Mouse (Mus musculus) urinary bladder, postnatal 14 days (tissue): ENCODE data around the gene Kcnh7.
"Not testable (repeated sequence)": the region's sequence is repeated elsewhere in the genome, so short reads cannot be mapped to it uniquely, and the experiment has no call there.

ENCODE experiments used
- DNase-seq: peaks from one replicate; pipeline ENCODE4 v3.0.0; 2021; ENCODE audit warnings: low spot score

The Kcnh7 gene

DNA sequence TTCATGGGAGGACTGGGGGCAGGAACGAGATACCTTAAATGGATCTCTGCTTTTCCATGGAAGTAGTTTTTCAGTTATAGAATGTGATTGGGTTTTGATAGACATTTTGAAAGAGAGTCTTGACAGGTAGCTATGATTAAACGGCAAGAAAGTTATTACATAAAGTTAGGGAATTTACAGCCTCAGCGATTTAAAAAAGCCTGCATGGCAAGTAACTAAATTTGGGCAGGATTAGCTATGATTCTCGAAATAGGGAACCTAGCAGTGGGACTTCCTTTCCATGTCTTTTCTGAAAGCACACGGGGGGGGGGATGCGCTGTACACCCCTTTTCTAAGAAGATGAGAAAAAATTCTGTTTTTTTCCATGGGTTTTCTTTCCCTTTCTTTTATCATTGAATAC, 466.8 kb downstream of the Kcnh7 start:
- DNase-seq = no peak

DNA sequence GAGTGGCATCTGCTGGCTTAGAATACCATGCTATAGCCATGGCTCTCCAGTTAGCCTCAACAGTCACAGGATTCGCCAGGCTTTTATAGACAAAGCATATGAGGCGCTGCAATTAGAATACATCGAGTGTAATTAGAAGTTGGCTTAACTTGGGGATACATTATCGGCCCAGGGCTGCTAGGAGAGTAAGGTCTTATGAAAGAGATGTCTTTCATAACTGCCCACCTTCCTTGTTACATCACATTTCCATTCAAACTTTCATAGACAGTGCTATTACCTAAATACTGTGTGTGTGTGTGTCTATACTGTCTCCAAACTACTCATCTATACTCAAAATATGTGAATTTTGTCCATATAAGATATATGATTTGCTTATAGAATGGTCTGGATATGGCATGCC, 468.8 kb downstream of the Kcnh7 start:
- DNase-seq = no peak

DNA sequence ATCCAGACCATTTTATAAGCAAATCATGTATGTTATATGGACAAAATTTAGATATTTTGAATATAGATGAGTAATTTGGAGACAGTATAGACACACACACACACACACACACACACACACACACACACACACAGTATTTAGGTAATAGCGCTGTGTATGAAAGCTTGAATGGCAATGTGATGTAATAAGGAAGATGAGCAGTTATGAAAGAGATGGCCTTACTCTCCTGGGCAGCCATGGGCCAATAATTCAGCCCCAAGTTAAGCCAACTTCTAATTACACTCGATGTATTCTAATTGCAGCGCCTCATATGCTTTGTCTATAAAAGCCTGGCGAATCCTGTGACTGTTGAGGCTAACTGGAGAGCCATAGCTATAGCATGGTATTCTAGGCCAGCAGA, 469.7 kb downstream of the Kcnh7 start:
- DNase-seq = not testable (repeated sequence)

DNA sequence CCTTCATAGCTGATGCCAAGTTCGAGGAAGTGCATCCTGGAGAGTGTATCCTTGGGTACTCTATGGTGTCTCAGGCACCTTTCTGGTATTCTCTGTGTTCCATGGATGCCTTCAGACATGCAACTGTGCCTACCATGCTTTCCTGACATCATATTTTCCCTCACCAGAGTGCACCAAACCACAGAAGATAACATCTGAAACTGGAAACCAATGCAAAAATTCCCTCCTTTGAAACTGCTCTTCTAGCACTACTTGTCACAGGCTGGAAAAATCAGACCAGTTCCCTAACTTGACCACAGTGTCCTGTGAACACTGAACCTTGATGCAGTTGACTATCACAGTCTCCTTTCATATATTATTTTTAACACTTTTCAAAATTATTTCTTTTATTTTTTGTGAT, 474.5 kb downstream of the Kcnh7 start:
- DNase-seq = no peak

DNA sequence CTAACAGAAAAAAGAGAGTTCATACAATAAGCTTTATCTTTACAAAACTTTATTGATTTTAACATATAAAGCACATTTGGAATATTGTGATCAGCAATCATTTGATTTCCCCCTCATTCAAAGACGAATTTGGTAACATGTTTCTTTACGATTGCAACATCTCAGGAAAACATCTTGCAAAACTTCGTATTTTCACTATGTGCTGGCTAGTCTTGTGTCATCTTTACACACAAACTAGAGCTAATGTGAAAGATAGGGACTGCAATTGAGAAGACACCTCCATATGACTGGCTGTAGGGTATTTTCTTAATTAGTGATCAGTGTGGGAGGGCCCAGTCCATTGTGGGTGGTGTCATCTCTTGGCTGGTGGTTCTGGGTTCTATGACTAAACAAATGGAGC, 477.8 kb downstream of the Kcnh7 start:
- DNase-seq = no peak

DNA sequence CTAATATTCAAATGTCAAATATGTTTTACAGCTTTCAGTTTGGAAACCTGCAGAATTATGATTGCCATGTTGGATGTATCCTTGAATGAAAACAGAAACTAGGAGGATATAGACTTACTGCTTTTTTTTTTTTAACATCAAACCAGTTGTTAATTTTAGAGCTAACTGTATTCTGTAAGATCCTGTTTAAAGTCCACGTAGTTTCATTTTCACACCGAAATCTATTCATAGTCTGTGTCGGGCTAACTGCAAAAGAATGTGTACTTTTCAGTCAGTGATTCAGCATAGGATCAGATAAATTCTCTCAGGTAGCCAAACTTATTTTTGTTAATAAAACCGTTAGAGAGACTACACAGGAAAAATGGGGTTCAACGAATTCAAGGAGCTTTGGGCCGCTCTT, 498.2 kb downstream of the Kcnh7 start:
- no peak for DNase-seq

DNA sequence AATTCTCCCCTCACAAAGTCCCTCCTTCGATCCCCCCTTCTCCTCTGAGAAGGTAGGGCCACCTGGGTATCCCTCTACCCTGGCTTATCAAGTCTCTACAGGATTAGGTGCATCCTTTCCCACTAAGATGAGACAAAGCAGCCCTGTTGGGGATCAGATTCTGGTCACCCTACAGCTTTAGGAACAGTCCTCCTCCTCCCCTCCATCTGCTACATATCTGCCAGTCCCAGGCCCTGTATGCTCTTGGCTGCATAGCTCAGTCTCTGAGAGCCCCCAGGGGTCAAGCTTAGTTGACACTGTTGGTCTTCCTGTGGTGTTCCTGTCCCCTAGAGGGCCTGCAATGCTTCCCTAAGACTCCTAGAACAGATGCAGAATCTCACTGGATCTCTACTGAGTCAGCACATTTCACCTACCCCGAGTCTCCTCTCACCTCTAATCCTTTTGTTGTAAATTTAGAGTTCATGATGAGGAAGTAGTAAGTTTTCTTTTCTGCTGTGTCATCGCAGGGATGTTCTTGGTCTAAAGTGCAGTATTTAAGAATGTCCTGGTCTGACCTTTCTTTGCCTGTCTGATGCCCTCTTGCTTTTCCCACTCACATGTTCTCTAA, 499.0 kb downstream of the Kcnh7 start:
- no peak for DNase-seq

DNA sequence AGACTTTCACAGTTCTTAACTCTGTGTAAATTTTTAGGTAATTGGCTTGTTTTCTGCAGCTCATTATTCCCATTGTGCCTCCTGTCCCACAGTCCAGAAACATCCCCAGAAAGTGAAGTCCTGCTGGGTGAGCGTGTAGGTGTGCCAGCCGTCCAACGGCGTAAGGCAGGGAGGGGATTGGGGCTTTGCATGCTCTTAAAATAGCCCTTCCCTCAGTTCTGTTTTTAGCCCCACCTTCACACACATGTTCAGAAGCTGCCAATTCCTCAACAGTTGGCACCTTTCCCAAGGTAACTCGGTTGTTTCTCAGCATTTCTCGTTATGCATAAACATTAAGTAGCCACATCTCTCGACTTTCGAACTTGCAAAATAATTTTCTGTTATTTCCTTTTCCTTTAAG, 502.4 kb downstream of the Kcnh7 start:
- no peak for DNase-seq

DNA sequence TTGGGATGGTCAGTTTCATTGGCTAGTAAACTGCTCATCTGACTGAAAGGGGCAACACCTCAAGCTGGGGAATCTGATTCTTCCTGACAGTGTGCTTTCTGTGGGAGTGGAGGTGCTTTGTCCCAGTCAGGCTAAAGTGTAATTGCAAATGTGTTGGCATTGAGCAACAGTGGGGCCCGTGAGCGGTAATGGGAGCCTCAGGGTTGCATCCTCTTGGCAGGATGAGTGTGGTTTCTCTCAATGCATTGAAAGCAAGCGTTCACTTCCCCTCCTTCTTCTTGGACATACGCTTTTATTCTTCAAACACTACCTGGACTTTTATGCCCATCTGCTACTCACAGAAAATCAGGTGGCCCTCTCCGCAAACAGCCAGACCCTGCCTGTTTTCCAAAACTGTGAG, 511.3 kb downstream of the Kcnh7 start:
- no peak for DNase-seq

DNA sequence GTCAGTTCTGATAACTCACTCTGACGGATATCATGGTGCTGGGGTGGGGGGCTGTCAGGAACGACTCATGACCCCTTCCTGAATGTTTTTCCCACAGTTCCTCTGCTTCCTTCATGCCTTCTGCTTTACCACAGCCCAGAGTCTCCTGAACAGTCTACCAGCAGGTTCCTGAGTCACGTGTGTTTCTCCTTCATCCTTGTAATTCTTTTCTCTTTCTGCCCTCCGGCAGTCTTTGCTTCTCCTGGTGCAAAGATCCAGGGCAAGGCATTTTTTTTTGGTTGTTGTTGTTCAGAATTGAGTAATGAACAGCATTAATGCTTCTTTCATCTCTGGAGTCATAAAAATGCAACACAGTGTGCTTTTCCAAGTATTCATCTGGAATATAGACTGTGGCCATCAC, 513.3 kb downstream of the Kcnh7 start:
- no peak for DNase-seq

DNA sequence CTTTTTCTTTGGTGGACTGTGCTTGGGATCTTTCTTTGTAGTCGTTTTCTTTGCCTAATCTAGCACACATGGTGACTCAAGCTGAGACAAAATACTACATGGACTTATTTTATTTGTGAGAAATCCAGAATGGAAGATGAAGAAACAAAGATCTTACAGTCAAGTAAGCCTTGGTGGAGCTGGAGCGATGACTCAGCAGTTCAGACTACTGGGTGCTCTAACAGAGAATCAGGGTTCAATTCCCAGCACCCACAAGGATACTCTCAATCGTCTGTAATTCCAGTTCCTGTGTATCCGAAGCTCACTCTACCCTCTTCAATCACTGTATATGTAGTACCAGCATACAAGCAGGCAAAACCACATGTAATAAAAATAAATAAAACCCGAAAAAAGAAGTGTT, 513.8 kb downstream of the Kcnh7 start:
- no peak for DNase-seq

DNA sequence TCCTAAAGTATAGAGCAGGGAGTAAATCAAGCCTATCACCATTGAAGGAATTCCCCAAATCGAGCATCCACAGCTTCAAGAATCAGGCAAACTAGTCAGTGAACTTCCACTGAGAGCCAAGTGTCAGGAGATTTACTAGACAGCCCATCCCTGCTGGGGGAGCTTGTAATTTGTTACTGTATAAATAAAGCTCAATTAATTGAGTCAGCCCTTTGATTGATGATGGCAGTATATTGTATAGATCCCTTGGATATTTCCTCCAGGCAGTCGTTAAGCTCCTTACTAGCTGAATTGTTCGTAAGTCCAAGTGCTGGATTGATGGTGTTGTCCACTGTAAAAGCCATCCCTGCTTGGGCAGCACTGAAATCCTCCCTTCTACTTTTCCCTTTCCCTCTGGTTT, 514.2 kb downstream of the Kcnh7 start:
- DNase-seq = no peak

DNA sequence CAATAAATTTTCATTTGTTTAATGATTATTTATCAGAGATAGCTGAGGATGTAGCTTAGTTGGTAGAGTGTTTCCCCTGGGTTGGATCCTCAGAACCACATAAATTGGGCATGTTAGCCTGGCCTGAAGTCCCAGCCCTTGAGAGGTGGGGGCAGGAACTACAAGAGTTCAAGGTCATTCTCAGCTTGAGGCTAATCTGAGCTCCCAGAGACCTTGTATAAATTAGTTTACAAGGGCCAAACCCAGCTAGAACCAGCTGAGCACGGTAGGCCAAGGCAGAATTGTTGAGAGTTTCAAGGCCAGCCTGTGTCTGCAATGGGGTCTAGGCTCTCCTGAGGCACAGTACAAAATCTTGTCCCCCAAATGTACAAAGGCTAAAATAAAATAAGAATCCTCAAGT, 518.6 kb downstream of the Kcnh7 start:
- DNase-seq = no peak

DNA sequence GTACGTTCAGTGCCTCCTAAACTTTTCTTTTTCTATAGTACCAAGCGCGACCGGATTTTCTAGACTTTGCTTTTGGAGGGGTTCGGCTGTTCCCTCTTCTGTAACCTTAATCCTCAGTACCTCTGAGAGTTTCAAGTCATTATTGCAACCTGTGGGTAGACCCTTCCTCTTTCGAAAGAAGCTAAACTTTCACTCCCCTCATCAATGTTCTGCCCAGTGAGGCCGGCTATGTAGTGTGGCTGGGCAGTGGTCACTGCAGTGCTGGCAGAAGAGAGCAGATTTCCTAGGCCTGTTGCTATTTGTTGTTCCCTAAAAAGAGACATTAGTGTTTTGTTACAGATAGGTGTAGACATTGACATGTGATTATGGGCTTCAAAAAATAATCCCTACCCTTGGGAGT, 519.2 kb downstream of the Kcnh7 start:
- no peak for DNase-seq

DNA sequence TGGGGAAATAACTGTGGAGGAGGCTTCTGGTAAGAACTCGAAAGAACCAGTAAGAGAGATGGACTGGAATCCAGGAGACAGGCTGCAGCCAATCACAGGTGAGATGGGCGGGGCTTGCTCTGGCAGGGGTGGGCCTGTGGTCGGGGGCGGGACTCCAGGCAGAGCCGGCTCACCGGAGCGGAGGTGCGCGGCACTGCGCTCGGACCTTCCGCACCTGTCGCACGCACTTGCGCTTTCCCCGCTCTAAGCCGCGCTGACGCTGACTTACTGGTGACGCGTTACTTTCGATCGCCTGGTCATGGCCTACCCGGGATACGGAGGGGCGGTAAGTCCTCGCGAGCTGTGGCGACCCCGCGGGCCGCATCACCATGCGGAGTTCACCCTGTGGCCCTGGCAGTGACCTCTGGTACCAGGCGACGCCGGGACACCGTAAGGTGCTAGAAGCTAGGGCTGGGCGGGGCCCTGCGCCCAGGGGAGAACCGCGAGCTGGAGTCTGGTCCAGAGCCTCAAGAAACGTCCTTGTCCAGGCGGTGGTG, 519.9 kb downstream of the Kcnh7 start, which contains the start of gene Gca:
Gene Gca (plus strand): TSS at position 151 of the 536 bp plus-strand sequence.
- peak; percentile 87 for DNase-seq

DNA sequence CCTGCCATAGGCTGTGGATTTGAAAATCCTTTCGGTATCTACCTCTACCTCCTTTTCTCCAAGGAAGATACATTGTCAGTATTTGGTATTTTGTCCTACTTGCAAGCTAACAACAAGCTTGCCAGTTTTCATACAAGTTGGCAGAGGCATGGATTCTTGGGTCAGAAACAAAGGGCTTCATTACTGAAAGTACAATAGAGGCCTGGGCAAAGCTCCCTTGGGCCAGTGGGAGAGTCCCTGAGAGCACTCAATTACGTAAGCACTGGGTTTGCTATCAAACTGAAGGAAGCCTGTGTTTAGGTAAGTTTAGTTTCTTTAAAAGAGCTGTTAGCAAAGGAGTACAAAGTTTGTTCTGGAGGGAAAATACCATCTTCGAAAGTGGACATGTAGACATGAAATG, 521.5 kb downstream of the Kcnh7 start:
- DNase-seq = no peak

DNA sequence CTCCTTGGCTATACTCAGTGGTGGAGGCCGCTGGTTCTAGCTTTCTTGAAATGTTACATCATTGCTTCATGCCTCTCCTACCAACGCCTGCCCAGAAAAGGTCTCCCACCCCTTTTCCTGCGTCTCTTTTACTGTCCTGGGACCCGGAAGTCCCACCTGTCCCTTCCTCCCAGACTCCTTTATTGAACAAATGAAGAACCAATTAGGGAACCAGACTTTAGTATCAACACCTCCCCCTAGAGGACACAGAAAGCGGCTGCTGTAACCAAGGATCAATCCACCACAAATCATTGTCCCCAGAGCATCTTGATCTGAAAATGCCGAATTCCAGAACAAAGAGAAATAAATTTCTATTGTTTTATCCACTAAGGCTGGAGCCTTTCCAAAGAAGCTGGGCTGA, 523.5 kb downstream of the Kcnh7 start:
- DNase-seq = no peak

DNA sequence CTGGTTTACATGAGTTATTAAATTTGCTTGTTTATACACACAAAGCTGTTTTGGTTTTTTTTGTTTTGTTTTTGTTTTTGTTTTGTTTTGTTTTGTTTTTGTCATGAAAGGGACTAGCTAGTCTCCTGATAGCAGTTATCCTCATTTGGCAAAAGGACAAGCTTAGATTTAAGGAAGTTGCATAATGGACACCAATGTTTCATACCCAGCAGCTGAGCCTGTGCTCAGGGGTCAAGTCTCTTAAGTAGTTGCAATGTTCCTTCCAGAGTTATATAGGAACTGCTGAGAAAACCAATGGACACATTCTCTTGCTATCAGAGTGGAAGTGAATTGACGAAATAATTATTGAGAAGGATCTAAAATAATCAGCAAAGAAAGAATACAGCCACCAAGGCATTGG, 528.0 kb downstream of the Kcnh7 start:
- no peak for DNase-seq

DNA sequence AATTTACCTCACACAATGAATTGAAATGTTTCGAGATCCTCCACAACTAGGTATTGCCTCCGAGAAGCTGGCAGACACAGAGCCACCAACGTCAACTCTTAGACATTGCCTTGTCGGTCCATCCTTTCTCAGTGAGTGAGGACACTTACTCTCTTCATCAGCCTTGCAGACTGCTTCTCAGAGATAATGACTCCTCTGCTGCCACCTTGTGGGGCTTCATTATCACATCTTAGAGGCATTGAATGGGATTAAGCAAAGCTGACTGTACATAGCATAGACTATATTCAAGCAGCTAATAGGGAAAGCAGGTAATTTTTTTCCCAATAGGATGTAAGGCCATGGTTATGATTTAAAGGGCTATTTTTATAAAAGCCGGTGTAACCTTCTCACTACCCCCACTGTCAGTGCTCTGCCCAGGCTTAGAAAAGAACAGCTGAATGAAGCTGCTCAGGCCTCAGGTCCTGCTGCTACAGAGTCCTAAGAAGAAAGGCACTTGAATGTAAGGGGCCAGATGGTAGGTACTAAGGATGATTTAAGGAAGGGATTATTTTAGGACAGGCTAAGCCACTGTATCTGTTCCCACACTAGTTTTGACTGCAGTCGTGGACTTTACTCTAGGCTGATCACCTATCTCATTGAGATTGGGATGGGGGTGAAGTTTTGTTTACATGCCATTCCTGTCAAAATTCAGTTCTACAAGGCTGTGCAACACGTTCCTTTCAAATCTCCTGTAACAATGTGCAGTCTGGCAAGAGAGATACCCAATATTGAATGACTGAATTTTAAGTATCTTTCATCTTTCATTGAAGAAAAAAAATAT, 529.4 kb downstream of the Kcnh7 start:
- peak; percentile 59 for DNase-seq

DNA sequence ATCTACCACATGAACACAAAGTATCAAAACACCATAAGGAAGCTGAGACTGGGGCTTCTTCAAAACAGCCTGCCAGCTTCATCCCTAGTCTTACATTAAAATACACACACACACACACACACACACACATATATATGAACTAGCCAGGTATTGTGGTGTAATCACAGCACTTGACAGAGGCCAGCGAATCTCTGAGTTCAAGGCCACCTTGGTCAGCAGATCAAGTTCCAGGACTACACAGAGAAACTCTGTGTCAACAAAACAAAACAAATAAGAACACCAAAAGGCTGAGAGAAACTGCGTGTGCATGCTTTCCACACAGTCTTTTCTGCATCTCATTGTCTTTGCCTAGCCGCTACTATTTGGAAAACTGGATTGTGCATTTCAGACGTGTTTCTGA, 531.6 kb downstream of the Kcnh7 start:
- no peak for DNase-seq

DNA sequence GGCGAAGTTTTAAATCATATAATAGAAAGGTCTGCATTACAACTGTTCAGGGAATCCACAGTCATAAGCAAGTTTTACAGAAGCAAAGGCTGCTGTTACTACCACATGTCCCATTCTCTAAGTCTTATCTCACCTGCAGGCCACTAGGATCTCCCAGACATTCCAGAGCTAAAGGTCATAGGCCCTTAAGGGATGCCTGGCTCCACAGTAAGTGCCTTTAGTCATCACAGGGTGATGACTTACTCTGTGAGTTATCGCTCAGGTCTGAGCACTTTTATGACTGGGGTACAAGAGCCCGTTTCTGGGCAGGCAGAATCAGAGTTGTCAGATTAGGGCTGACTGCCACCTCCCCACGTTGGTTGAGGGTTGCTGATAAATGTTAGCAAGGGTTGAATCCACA, 532.2 kb downstream of the Kcnh7 start:
- DNase-seq = no peak

DNA sequence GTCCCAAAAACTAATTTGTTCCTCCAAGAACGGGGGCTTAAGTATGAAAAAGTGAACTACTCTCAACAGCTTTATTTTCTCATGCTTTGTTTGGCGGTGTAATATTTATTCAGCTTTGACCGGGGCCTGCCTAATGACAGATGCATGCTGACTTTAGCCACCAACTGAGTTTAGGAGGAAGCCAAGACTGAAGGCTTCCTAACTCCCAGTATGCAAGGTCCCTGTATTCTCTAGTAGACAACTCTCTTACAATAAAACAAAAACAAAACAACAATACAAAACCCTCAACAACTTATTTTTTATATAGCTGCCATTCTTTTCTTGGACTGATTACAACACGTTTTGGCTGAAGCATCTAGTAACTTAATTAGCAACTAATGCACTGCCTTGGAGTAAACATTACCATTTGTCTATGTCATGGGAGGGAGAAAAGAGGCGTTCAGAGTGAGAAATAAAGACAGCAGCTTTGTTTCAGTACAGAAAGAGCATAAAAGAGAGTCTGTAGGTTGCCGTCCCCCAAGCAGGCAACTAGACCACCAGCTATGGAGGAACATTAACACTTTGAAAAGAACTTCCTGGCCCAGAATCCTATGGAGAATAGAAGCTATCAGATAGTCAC, 537.3 kb downstream of the Kcnh7 start:
- no peak for DNase-seq

DNA sequence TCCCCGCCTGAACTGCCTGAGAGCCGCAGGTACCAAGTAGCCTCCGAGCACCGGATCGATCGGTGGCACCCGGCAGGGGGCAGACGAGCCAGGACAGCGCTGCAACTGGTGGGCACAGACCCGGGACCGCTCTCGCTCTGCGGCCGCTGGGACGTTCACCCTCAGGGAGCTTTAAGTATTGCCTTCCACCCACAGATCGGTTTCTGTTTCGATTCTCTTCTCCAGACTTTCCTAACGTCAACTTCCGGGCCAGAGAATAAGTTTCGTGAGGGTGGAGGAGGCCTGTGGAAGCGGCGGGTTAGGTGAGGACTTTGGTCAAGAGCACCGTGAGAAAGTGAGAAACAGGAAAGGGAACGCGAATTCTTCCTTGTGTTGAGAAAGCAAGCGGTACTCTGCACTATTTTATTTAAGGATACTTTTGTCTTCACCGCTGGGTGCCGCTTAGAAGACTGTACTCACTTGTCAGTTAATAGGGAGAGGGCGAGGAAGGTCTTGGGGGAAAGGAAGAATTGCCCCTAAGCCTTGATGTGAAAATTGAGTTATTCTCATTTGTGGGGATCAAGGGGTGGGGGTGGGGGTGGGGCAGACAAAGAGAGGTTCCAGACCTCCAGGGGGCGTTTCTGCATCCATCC, 538.0 kb downstream of the Kcnh7 start, which contains the start of gene Ifih1:
Gene Ifih1 (minus strand): TSS at position 242 of the 632 bp plus-strand sequence.
- peak; percentile 59 for DNase-seq
